Mouse (Mus musculus) kidney, embryonic 16.5 days (tissue): ENCODE results near the gene Atp5e. TPM values are rescaled to one million over a fixed set of nuclear protein-coding genes. Genes with fewer than 3 reads are reported as not detected.
A peak's percentile ranks its signal among the peaks of the same experiment; 100 is the strongest.

Source experiments
- ATAC-seq: fragments of 200-750 bp; cut with Nextera tagmentation; 2 replicates; pipeline ENCODE4 v1.8.0; 2017; ENCODE audit warnings: moderate TSS enrichment; ENCODE audit not compliant: low FRiP score, low TSS enrichment
- H3K27ac ChIP-seq: fragments of 300-500 bp; sonication (generic); 2 replicates; pipeline ENCODE4 v1.5.1; 2014; ENCODE audit warnings: low read length
- H3K27me3 ChIP-seq: fragments of 300-500 bp; sonication (generic); 2 replicates; pipeline ENCODE4 v1.6.1; 2014; ENCODE audit warnings: low read length, control low read depth, mixed read lengths; ENCODE audit not compliant: insufficient read depth
- H3K36me3 ChIP-seq: fragments of 300-500 bp; sonication (generic); 2 replicates; pipeline ENCODE4 v1.6.1; 2014; ENCODE audit warnings: low read length, control low read depth, mixed read lengths; ENCODE audit not compliant: insufficient read depth
- H3K4me1 ChIP-seq: fragments of 300-500 bp; sonication (generic); 2 replicates; pipeline ENCODE4 v1.6.1; 2014; ENCODE audit warnings: low read length, control low read depth, mixed read lengths; ENCODE audit not compliant: insufficient read depth
- H3K4me2 ChIP-seq: fragments of 300-500 bp; sonication (generic); replicated peaks from 2 replicates; pipeline ENCODE4 v1.6.1; 2014; ENCODE audit warnings: low read depth, low read length
- H3K4me3 ChIP-seq: fragments of 300-500 bp; sonication (generic); 2 replicates; pipeline ENCODE4 v1.5.1; 2014; ENCODE audit warnings: mild to moderate bottlenecking, low read length
- H3K9ac ChIP-seq: fragments of 300-500 bp; sonication (generic); replicated peaks from 2 replicates; pipeline ENCODE4 v1.6.1; 2014; ENCODE audit warnings: low read length
- H3K9me3 ChIP-seq: fragments of 300-500 bp; sonication (generic); 2 replicates; pipeline ENCODE4 v1.6.1; 2016; ENCODE audit warnings: low read length, control low read depth
- WGBS: fragments of 180-500 bp; shearing (Covaris S2); extraction: QIAGEN DNeasy Blood & Tissue Kit; methylation state at CpG from one replicate; pipeline ENCODE4 v1.1.7; 2014; 5-methylcytosine and 5-hydroxymethylcytosine counted together
- polyA plus RNA-seq: library from polyadenylated mRNA; unstranded; fragments of >200 nt; fragmentation: Nextera tagmentation; extraction: Ambion mirVana; gene quantifications from 2 replicates; pipeline ENCODE4 v1.2.1, GENCODE M21; 2015

Atp5e gene
- polyA plus RNA-seq, 1 experiment from 2014 or later: 708 TPM

DNA sequence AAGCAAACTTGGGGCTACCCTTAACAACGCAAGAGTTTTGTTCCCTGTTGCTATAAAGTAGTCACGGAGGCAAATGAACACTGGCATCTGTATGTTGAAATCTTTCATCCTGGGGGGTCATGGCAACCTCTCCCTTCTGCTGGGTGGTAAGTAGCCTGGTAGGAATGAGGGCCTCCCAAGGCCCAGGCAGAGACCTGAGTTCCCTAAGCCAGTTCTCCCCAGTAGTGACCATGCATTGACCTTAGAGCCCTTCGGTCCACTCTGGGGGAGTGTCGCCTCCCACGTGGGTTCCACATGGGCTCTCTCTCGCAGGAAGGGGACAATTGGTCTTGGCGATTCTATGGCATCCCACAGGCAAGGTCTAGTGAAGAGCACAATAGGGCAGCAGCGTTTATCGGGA is 23.9 kb downstream of the Atp5e start:
- Histone ChIP-seq H3K4me2 (no peak overlapping the region), H3K9ac (no peak overlapping the region), H3K27me3 (no peaks in the 10 kb centered on the region), H3K27ac (no peak overlapping the region), H3K9me3 (no peaks in the 10 kb centered on the region), H3K4me3 (no peak overlapping the region), H3K4me1 (peaks cover 21% of the 10 kb centered on the region), H3K36me3 (no peaks in the 10 kb centered on the region)
- no peak for ATAC-seq
- WGBS: 85% methylated on average over 9 of the region's 9 CpGs

DNA sequence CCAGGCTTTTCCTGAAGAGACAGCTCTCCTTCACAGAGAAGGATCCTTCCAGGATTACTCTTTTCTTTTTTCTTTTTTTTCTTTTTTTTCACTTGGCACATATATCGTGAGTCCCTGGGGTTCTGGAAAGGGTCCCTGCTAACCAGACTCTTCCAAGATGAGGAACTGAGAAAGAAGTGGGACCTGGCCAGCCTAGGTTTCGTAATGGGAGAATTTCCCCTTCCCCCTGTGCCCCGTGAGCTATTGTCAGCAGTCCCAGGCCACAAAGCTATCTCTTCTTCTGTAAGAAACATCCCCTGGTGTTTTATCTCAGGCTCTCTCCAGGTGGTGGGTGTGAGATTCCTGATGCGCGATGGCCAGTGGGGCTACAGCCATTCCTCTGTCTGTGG is 24.5 kb downstream of the Atp5e start:
- no peaks in the 10 kb centered on the region for H3K9me3 ChIP-seq
- H3K27me3 ChIP-seq: no peaks in the 10 kb centered on the region
- WGBS: 67% methylated on average over 5 of the region's 5 CpGs
- H3K9ac ChIP-seq: no peak overlapping the region; the same call in 1 of the 2 replicates
- no peak for ATAC-seq
- no peaks in the 10 kb centered on the region for H3K36me3 ChIP-seq
- H3K4me2 ChIP-seq: no peak overlapping the region
- H3K4me1 ChIP-seq: peaks cover 22% of the 10 kb centered on the region
- H3K27ac ChIP-seq: no peak overlapping the region
- no peak overlapping the region for H3K4me3 ChIP-seq

DNA sequence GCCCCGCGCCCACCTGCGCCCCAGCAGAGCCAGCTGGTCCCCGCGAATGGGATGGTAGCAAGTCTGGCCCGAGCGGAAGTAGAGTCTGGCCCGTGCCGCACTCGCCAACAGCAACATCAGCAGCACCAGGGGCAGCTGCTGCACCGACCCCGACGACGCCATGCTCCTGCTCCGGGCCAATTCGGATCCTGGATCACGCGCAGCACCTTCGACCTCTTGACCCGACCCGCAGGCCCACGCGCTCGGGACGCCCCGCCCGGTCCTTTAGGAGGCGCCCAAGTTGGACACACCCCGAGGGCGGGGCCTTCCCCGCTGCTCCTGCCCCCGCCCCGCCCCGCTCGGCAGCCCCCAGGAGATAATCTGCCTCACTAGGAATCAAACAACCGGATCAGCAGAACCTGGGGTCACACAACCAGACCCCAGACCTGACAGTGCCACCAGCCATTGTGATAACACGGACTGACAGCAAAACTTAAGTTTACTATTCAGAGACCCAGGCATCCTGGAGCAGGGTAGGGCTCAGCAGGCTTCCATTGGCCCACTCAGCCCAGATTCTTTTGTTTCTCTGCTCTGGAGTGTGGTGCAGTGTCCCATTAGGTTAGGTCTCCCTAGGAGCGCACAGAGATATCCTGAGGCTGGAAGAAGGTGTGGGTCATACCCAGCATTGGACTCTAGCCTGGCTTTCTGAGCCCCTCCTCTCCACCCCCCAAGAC is 25.0 kb downstream of the Atp5e start, which contains the start of gene Ctsz:
Gene Ctsz, minus strand, starts transcription at position 303 of the 713 bp plus-strand sequence.
- H3K27me3 ChIP-seq: no peaks in the 10 kb centered on the region
- WGBS: 2% methylated on average over 38 of the region's 38 CpGs
- peak within 1 kb of the TSS; percentile 67 for H3K9ac ChIP-seq
- ATAC-seq: peak; percentile 71; the same call in 1 of the 2 replicates
- peak within 1 kb of the TSS; percentile 2 for H3K27ac ChIP-seq
- no peaks in the 10 kb centered on the region for H3K36me3 ChIP-seq
- H3K4me1 ChIP-seq: peaks cover 27% of the 10 kb centered on the region
- H3K4me2 ChIP-seq: peak within 1 kb of the TSS; percentile 68
- H3K9me3 ChIP-seq: no peaks in the 10 kb centered on the region
- peak within 1 kb of the TSS; percentile 64 for H3K4me3 ChIP-seq

DNA sequence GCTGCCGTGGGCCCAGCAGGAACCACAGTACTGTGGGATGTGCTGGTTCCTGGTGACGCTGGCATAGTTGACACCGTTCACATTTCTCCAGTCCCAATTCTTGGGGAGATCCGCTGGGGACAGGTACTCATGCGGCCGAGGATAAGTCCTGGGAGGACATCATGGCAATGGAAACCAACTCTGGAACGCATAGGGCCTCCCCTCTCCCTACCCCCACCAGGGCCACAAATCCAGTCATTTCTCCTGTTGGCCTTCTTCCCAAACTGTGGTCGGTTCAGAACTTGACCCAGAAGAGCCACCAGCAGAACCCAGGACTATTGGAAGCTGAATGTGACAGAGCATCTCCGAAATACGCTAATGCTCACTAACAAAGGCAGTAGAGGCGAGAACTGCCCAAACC is 25.7 kb downstream of the Atp5e start:
- H3K27me3 ChIP-seq: no peaks in the 10 kb centered on the region
- peak overlapping the region; percentile 68 for H3K4me2 ChIP-seq
- H3K27ac ChIP-seq: peak overlapping the region; percentile 2
- ATAC-seq: no peak
- peak overlapping the region; percentile 64 for H3K4me3 ChIP-seq
- no peaks in the 10 kb centered on the region for H3K9me3 ChIP-seq
- 76% methylated on average over 11 of the region's 11 CpGs for WGBS
- peaks cover 27% of the 10 kb centered on the region for H3K4me1 ChIP-seq
- no peaks in the 10 kb centered on the region for H3K36me3 ChIP-seq
- peak overlapping the region; percentile 67 for H3K9ac ChIP-seq

DNA sequence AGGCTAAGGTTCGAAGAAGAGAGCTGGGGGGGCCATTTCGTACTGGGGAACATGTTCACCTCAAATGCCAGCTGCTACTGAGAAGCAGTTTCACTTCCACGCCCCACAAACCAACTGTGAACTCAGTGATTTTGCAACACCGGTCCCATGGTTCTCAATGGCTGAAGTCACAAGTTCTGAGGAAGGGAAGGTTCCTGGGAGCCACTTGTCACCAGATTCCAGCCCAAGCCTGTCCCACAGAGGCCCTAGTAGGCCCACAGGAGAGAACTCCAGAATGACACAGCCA is 26.3 kb downstream of the Atp5e start:
- H3K27ac ChIP-seq: no peak overlapping the region
- H3K4me2 ChIP-seq: peak overlapping the region; percentile 68
- H3K4me3 ChIP-seq: 0 out of 2 replicates have a peak overlapping the region, but pooled peaks have one; percentile 64
- 92% methylated on average over 4 of the region's 4 CpGs for WGBS
- no peaks in the 10 kb centered on the region; the same call in 1 of the 2 replicates for H3K36me3 ChIP-seq
- H3K9me3 ChIP-seq: no peaks in the 10 kb centered on the region
- H3K27me3 ChIP-seq: no peaks in the 10 kb centered on the region
- H3K9ac ChIP-seq: no peak overlapping the region
- no peak for ATAC-seq
- peaks cover 26% of the 10 kb centered on the region for H3K4me1 ChIP-seq

DNA sequence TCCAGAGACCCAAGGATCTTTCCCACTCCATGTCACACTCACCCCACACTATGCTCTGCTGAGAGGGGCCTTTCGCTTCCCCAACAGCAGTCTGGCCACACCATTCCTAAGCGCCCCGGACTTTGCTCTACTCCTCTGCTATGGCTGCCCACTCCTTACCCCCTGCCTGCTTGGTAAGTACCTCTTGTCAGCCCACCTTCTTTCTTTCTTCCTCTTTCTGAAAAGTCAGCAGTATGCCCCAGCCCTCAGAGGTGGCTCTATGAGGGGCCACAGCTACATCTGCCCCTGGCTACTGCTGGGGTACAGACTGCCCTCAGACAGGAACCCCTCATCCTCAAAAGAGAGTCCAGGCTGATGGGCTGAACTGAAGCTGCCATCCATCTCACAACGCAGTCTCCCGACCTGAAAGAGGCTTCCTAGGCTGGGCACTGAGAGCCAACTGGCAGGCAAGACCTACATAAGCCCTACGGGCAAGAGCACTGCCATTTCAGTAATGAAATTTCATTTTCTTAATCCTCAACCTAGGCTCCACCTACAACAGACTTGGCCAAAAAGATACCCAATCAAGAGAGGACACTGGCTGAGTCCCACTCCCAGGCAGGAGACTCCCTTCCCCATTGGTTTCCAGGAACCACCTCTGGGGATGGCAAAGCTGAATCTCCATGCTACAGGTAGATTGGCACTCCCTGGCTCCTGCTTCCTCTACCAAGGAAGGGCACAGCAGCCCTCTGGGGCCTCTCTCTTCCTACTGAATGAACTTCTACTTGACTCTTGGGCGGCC is 26.8 kb downstream of the Atp5e start:
- Histone ChIP-seq H3K4me2 (no peak overlapping the region), H3K36me3 (no peaks in the 10 kb centered on the region; the same call in 1 of the 2 replicates), H3K9me3 (no peaks in the 10 kb centered on the region), H3K4me3 (no peak overlapping the region), H3K9ac (no peak overlapping the region), H3K4me1 (peaks cover 20% of the 10 kb centered on the region), H3K27ac (no peak overlapping the region), H3K27me3 (no peaks in the 10 kb centered on the region)
- 94% methylated on average over 7 of the region's 7 CpGs for WGBS
- no peak for ATAC-seq

DNA sequence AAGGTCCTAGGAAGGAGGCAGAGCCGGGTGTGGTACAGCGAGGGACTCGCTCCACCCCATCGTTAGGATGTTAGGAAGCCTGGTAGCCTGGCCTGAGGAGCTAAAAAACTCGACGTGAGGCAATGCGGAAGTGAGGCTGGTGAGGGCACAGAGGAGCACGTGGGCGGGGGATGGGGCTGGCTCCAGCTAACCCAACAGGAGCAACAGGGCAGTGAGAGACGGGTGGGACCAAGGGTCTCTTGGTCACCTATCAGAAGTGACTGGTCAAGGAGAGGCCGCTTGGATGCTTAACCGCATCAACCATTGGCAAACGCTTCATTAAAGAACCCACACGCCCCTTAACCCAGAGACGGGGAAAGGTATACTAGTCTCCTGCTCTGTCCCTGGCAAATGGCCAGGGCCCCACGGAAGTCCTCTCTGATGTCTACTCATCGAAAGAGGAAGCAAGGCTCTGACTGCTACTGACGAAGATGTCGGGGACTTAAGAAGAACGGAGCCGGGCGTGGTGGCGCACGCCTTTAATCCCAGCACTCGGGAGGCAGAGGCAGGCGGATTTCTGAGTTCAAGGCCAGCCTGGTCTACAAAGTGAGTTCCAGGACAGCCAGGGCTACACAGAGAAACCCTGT is 27.7 kb downstream of the Atp5e start:
- Histone ChIP-seq H3K4me2 (no peak overlapping the region), H3K4me1 (peaks cover 20% of the 10 kb centered on the region), H3K9ac (no peak overlapping the region), H3K9me3 (no peaks in the 10 kb centered on the region), H3K36me3 (no peaks in the 10 kb centered on the region; the same call in 1 of the 2 replicates), H3K27ac (no peak overlapping the region), H3K27me3 (no peaks in the 10 kb centered on the region), H3K4me3 (no peak overlapping the region)
- ATAC-seq: no peak
- WGBS: 88% methylated on average over 26 of the region's 26 CpGs

DNA sequence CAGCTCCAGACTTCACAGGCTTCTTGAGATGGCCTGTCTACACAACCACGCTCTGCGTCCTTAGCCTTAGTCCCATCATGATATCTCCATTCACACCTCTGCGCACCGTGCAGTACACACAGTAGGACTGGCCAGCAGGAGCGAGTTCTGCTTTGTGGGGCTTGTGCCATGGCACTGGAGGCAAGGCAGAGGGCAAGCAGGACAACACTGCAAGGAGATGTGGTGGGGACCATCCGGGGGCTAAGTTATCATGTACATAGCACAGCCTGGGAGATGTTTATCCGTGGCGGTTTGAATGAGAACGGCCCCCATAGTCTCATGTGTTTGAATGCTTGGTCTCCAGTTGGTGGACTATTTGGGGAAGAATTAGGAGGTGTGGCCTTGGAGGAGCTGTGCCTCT is 29.0 kb downstream of the Atp5e start:
- Histone ChIP-seq H3K4me2 (no peak overlapping the region), H3K27me3 (no peaks in the 10 kb centered on the region), H3K4me3 (no peak overlapping the region), H3K9me3 (no peaks in the 10 kb centered on the region), H3K4me1 (peaks cover 20% of the 10 kb centered on the region), H3K36me3 (peaks cover 3% of the 10 kb centered on the region; the same call in 1 of the 2 replicates), H3K9ac (no peak overlapping the region), H3K27ac (no peak overlapping the region)
- no peak for ATAC-seq
- 98% methylated on average over 9 of the region's 9 CpGs for WGBS

DNA sequence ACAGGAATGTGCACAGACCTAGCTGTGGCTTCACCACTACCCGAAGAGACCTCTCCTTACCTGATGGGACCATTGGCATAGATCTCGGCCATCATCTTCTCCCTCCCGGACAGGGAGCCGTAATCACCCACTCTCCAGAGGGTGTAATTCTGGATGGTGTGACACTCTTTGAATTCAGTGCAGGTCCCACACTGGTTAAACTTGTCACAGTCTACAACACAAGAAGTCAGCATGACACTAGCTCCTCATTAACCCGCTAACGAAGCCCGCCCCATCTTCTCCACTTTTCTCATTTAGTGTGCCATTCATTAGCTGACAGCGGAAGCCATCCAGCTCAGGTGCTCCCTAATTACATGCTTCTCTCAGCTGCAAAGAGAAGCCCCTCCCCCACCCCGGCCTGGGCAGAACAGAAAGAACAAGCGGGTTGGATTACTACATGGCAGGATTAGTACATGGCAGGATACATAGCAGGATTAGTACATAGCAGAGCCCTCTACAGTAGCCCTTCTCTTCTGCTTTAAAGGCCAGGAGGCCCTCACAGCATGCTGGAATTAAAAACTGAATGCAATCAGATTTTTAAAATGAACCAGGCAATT is 34.8 kb downstream of the Atp5e start:
- Histone ChIP-seq H3K27ac (no peak overlapping the region), H3K9me3 (no peaks in the 10 kb centered on the region), H3K9ac (no peak overlapping the region), H3K4me3 (no peak overlapping the region), H3K4me1 (peaks cover 7% of the 10 kb centered on the region; the same call in 1 of the 2 replicates), H3K4me2 (no peak overlapping the region), H3K27me3 (no peaks in the 10 kb centered on the region), H3K36me3 (peaks cover 55% of the 10 kb centered on the region)
- ATAC-seq: no peak
- 81% methylated on average over 10 of the region's 10 CpGs for WGBS
